Mouse (Mus musculus) neural tube, embryonic 14.5 days (tissue): ENCODE results near the gene Angptl1. TPM values are rescaled to one million over a fixed set of nuclear protein-coding genes. Genes with fewer than 3 reads are reported as not detected.

Experiments
- ATAC-seq: fragments of 200-750 bp; cut with Nextera tagmentation; 2 replicates; pipeline ENCODE4 v1.8.0; 2017; ENCODE audit warnings: low read depth, mild to moderate bottlenecking, moderate TSS enrichment, moderate library complexity
- H3K27ac ChIP-seq: fragments of 300-500 bp; sonication (generic); 2 replicates; pipeline ENCODE4 v1.5.1; 2014; ENCODE audit warnings: low read depth, mild to moderate bottlenecking, control low read depth, low read length, moderate library complexity, mixed read lengths
- H3K27me3 ChIP-seq: fragments of 300-500 bp; sonication (generic); 2 replicates; pipeline ENCODE4 v1.6.1; 2014; ENCODE audit warnings: low read length; ENCODE audit not compliant: control insufficient read depth, insufficient read depth
- H3K36me3 ChIP-seq: fragments of 300-500 bp; sonication (generic); 2 replicates; pipeline ENCODE4 v1.6.1; 2014; ENCODE audit warnings: low read length, mixed read lengths; ENCODE audit not compliant: control insufficient read depth, insufficient read depth
- H3K4me1 ChIP-seq: fragments of 300-500 bp; sonication (generic); 2 replicates; pipeline ENCODE4 v1.6.1; 2014; ENCODE audit warnings: low read length; ENCODE audit not compliant: control insufficient read depth, insufficient read depth
- H3K4me2 ChIP-seq: fragments of 300-500 bp; sonication (generic); 2 replicates; pipeline ENCODE4 v1.6.1; 2014; ENCODE audit warnings: mild to moderate bottlenecking, low read depth, low read length, control low read depth
- H3K4me3 ChIP-seq: fragments of 300-500 bp; sonication (generic); 2 replicates; pipeline ENCODE4 v1.5.1; 2014; ENCODE audit warnings: low read depth, low read length, control low read depth, mixed read lengths
- H3K9ac ChIP-seq: fragments of 300-500 bp; sonication (generic); replicated peaks from 2 replicates; pipeline ENCODE4 v1.6.1; 2014; ENCODE audit warnings: low read depth, mild to moderate bottlenecking, control low read depth, low read length, mixed read lengths
- H3K9me3 ChIP-seq: fragments of 300-500 bp; sonication (generic); 2 replicates; pipeline ENCODE4 v1.6.1; 2016; ENCODE audit warnings: low read length; ENCODE audit not compliant: control insufficient read depth
- WGBS: fragments of 180-500 bp; shearing (Covaris S2); extraction: QIAGEN DNeasy Blood & Tissue Kit; methylation state at CpG from one replicate; pipeline ENCODE4 v1.1.7; 2014; 5-methylcytosine and 5-hydroxymethylcytosine counted together
- polyA plus RNA-seq: library from polyadenylated mRNA; unstranded; fragments of >200 nt; fragmentation: Nextera tagmentation; extraction: Ambion mirVana; gene quantifications from 2 replicates; pipeline ENCODE4 v1.2.1, GENCODE M21; 2014

The Angptl1 gene
- polyA plus RNA-seq, 1 experiment from 2014 or later = 1.7 TPM

- H3K27ac ChIP-seq = no peak overlapping the region
- no peak for ATAC-seq
These were observed 53.2 kb downstream of the Angptl1 start for GRCm38 (mm10) chr1:156891561-156891960.

GRCm38 (mm10) chr1:156901689-156902088, 63.3 kb downstream of the Angptl1 start:
- Histone ChIP-seq H3K27me3 (no peaks in the 10 kb centered on the region), H3K4me1 (no peaks in the 10 kb centered on the region), H3K9me3 (no peaks in the 10 kb centered on the region), H3K27ac (no peak overlapping the region), H3K4me3 (no peak overlapping the region), H3K4me2 (no peak overlapping the region), H3K9ac (no peak overlapping the region), H3K36me3 (peaks cover 5% of the 10 kb centered on the region; the same call in 1 of the 2 replicates)
- 92% methylated on average over 6 of the region's 6 CpGs for WGBS
- ATAC-seq = no peak

More at GRCm38 (mm10) chr1:156891561-156891960, 53.2 kb downstream of the Angptl1 start:
- 93% methylated on average over 4 of the region's 4 CpGs for WGBS
- Histone ChIP-seq H3K27me3 (no peaks in the 10 kb centered on the region), H3K9me3 (no peaks in the 10 kb centered on the region), H3K4me1 (no peaks in the 10 kb centered on the region), H3K4me2 (no peak overlapping the region), H3K36me3 (peaks cover 7% of the 10 kb centered on the region), H3K9ac (no peak overlapping the region), H3K4me3 (no peak overlapping the region)

- H3K27me3 ChIP-seq = no peaks in the 10 kb centered on the region
- no peak overlapping the region for H3K27ac ChIP-seq
- no peak overlapping the region for H3K4me2 ChIP-seq
- H3K9ac ChIP-seq = no peak overlapping the region
- H3K4me3 ChIP-seq = no peak overlapping the region
- no peaks in the 10 kb centered on the region for H3K9me3 ChIP-seq
- peaks cover 5% of the 10 kb centered on the region; the same call in 1 of the 2 replicates for H3K36me3 ChIP-seq
- no peaks in the 10 kb centered on the region for H3K4me1 ChIP-seq
- 95% methylated on average over 3 of the region's 3 CpGs for WGBS
- ATAC-seq = no peak
These were observed 65.5 kb downstream of the Angptl1 start for GRCm38 (mm10) chr1:156903899-156904298.

GRCm38 (mm10) chr1:156905660-156906059, 67.3 kb downstream of the Angptl1 start:
- Histone ChIP-seq H3K4me3 (no peak overlapping the region), H3K27ac (no peak overlapping the region), H3K9me3 (no peaks in the 10 kb centered on the region), H3K9ac (no peak overlapping the region), H3K36me3 (no peaks in the 10 kb centered on the region), H3K27me3 (no peaks in the 10 kb centered on the region), H3K4me1 (no peaks in the 10 kb centered on the region), H3K4me2 (no peak overlapping the region)
- ATAC-seq = no peak
- 85% methylated on average over 2 of the region's 2 CpGs for WGBS

GRCm38 (mm10) chr1:156909265-156909664, 70.9 kb downstream of the Angptl1 start:
- no peak overlapping the region for H3K4me2 ChIP-seq
- no peak for ATAC-seq
- H3K27me3 ChIP-seq = no peaks in the 10 kb centered on the region
- no peaks in the 10 kb centered on the region for H3K36me3 ChIP-seq
- no peak overlapping the region for H3K9ac ChIP-seq
- no peak overlapping the region for H3K27ac ChIP-seq
- H3K4me1 ChIP-seq = no peaks in the 10 kb centered on the region
- no peak overlapping the region for H3K4me3 ChIP-seq
- WGBS = 98% methylated on average over 4 of the region's 4 CpGs
- no peaks in the 10 kb centered on the region for H3K9me3 ChIP-seq

GRCm38 (mm10) chr1:156909866-156910265, 71.5 kb downstream of the Angptl1 start:
- Histone ChIP-seq H3K36me3 (no peaks in the 10 kb centered on the region), H3K4me3 (no peak overlapping the region), H3K9ac (no peak overlapping the region), H3K27me3 (no peaks in the 10 kb centered on the region), H3K4me2 (no peak overlapping the region), H3K4me1 (no peaks in the 10 kb centered on the region), H3K9me3 (no peaks in the 10 kb centered on the region), H3K27ac (no peak overlapping the region)
- no peak for ATAC-seq

Other genes with a start within 250 kb of the Angptl1 start
- gene Tor3a, start 164.2 kb upstream of the Angptl1 start, polyA plus RNA-seq = 1.8 and 3.2 TPM in 2 replicates
- gene Fam20b, start 119.5 kb upstream of the Angptl1 start, polyA plus RNA-seq = 28.5 and 37.2 TPM in 2 replicates
- gene Ralgps2, start 101.1 kb downstream of the Angptl1 start, polyA plus RNA-seq = 91.6 and 99.5 TPM in 2 replicates